Mouse (Mus musculus) subcutaneous adipose tissue, adult 2 months (tissue): Measurements from ENCODE around the gene Gm7138. TPM values are rescaled to one million over a fixed set of nuclear protein-coding genes. Genes with fewer than 3 reads are reported as not detected.

ENCODE experiments used
- polyA plus RNA-seq: library from polyadenylated mRNA; depleted of rRNA; stranded (reverse); fragments of >200 nt; gene quantifications from 2 replicates; pipeline ENCODE4 v1.2.3, GENCODE M21; 2012; ENCODE audit warnings: low replicate concordance; rRNA removed

Gene Gm7138
- not detected in 2 replicates for polyA plus RNA-seq

GRCm38 (mm10) chr10:77776844-77777243 lies at the start of gene Gm7138:
Gm7138 (minus strand) TSS chr10:77776944.

GRCm38 (mm10) chr10:77814382-77814781 lies 37.6 kb upstream of the Gm7138 start, which contains the start of gene Gm2696:
Gm2696 (plus strand) TSS chr10:77814682.

GRCm38 (mm10) chr10:77811743-77812142 lies 35.0 kb upstream of the Gm7138 start, which contains the start of gene Gm9507:
Gm9507 (minus strand) TSS chr10:77811843.

GRCm38 (mm10) chr10:77798921-77799508 lies 22.3 kb upstream of the Gm7138 start, which contains the start of gene Gm19668:
Gm19668 (minus strand) TSS chr10:77799133.

GRCm38 (mm10) chr10:77794976-77795375 lies 18.2 kb upstream of the Gm7138 start, which contains the start of gene Gm9639:
Gm9639 (minus strand) TSS chr10:77795076.

GRCm38 (mm10) chr10:77787876-77788275 lies 11.1 kb upstream of the Gm7138 start, which contains the start of gene Gm7137:
Gm7137 (minus strand) TSS chr10:77788200.

GRCm38 (mm10) chr10:77782442-77782841 lies 5.7 kb upstream of the Gm7138 start, which contains the start of gene Gm3250:
Gm3250 (minus strand) TSS chr10:77782542.

GRCm38 (mm10) chr10:77771225-77771624 lies 5.5 kb downstream of the Gm7138 start, which contains the start of gene Gm3238:
Gm3238 (minus strand) TSS chr10:77771325.

GRCm38 (mm10) chr10:77759582-77759981 lies 17.2 kb downstream of the Gm7138 start, which contains the start of gene Gm3233:
Gm3233 (minus strand) TSS chr10:77759682.

GRCm38 (mm10) chr10:77751254-77751653 lies 25.5 kb downstream of the Gm7138 start, which contains the start of gene Gm9736:
Gm9736 (minus strand) TSS chr10:77751354.

GRCm38 (mm10) chr10:77741924-77742688 lies 34.6 kb downstream of the Gm7138 start, which contains the start of gene Gm18596:
Gm18596 (minus strand) TSS chr10:77742638.

Other genes with a start within 250 kb of the Gm7138 start
- gene Itgb2, start 246.7 kb downstream of the Gm7138 start, polyA plus RNA-seq: 24.9 and 35.8 TPM in 2 replicates
- gene Pttg1ip, start 195.2 kb downstream of the Gm7138 start, polyA plus RNA-seq: 234 and 258 TPM in 2 replicates
- gene Sumo3, start 170.8 kb downstream of the Gm7138 start, polyA plus RNA-seq: 253 and 352 TPM in 2 replicates
- gene Gm49325, start 170.7 kb downstream of the Gm7138 start, polyA plus RNA-seq: 0.84 TPM in 1 of 2 replicates, not detected in the other
- 60.5 and 66.2 TPM in 2 replicates for gene Ube2g2, start 154.7 kb downstream of the Gm7138 start, polyA plus RNA-seq
- gene Tspear, start 90.4 kb downstream of the Gm7138 start, polyA plus RNA-seq: 1.1 TPM in 1 of 2 replicates, not detected in the other
- gene Gm19402, start 86.2 kb downstream of the Gm7138 start, polyA plus RNA-seq: not detected in 2 replicates
- not detected in 2 replicates for gene Gm9508, start 79.7 kb downstream of the Gm7138 start, polyA plus RNA-seq
- not detected in 2 replicates for gene Gm10272, start 70.3 kb downstream of the Gm7138 start, polyA plus RNA-seq
- not detected in 2 replicates for gene Gm10024, start 65.5 kb downstream of the Gm7138 start, polyA plus RNA-seq
- not detected in 2 replicates for gene Gm10142, start 61.1 kb downstream of the Gm7138 start, polyA plus RNA-seq
- not detected in 2 replicates for gene Krtap12-1, start 56.3 kb downstream of the Gm7138 start, polyA plus RNA-seq
- gene Gm10100, start 50.5 kb downstream of the Gm7138 start, polyA plus RNA-seq: not detected in 2 replicates
- not detected in 2 replicates for gene Gm18596, start 34.3 kb downstream of the Gm7138 start, polyA plus RNA-seq
- gene Gm9736, start 25.6 kb downstream of the Gm7138 start, polyA plus RNA-seq: not detected in 2 replicates
- gene Gm3233, start 17.3 kb downstream of the Gm7138 start, polyA plus RNA-seq: not detected in 2 replicates
- gene Gm3238, start 5.6 kb downstream of the Gm7138 start, polyA plus RNA-seq: not detected in 2 replicates
- gene Gm3250, start 5.6 kb upstream of the Gm7138 start, polyA plus RNA-seq: not detected in 2 replicates
- not detected in 2 replicates for gene Gm7137, start 11.3 kb upstream of the Gm7138 start, polyA plus RNA-seq
- gene Gm9639, start 18.1 kb upstream of the Gm7138 start, polyA plus RNA-seq: not detected in 2 replicates
- not detected in 2 replicates for gene Gm19668, start 22.2 kb upstream of the Gm7138 start, polyA plus RNA-seq
- gene Gm9507, start 34.9 kb upstream of the Gm7138 start, polyA plus RNA-seq: not detected in 2 replicates
- not detected in 2 replicates for gene Gm2696, start 37.7 kb upstream of the Gm7138 start, polyA plus RNA-seq
- gene Krtap10-4, start 50.2 kb upstream of the Gm7138 start, polyA plus RNA-seq: not detected in 2 replicates
- gene Krtap10-10, start 59.0 kb upstream of the Gm7138 start, polyA plus RNA-seq: not detected in 2 replicates
- gene Gm36176, start 69.9 kb upstream of the Gm7138 start, polyA plus RNA-seq: not detected in 2 replicates
- not detected in 2 replicates for gene Gm10318, start 75.9 kb upstream of the Gm7138 start, polyA plus RNA-seq
- gene Gm3285, start 85.0 kb upstream of the Gm7138 start, polyA plus RNA-seq: not detected in 2 replicates
- 7.8 and 12.9 TPM in 2 replicates for gene Lrrc3, start 125.6 kb upstream of the Gm7138 start, polyA plus RNA-seq
- gene Trpm2, start 193.6 kb upstream of the Gm7138 start, polyA plus RNA-seq: 0.69 and 2.5 TPM in 2 replicates
- 57.2 and 59.7 TPM in 2 replicates for gene 1810043G02Rik, start 201.6 kb upstream of the Gm7138 start, polyA plus RNA-seq
- gene Pfkl, start 233.1 kb upstream of the Gm7138 start, polyA plus RNA-seq: 159 and 201 TPM in 2 replicates